Mouse (Mus musculus) cortical plate, adult 2 months (tissue): Measurements from ENCODE around the gene Csf3r.

Experiments used
- CTCF ChIP-seq: fragments of 200-500 bp; IDR thresholded peaks from 2 replicates; pipeline ENCODE4 v1.5.1; 2011; ENCODE audit warnings: mild to moderate bottlenecking, control low read depth, low read length; ENCODE audit not compliant: insufficient read depth; ENCODE audit errors: extremely low read depth
- POLR2A ChIP-seq: fragments of 200-500 bp; IDR thresholded peaks from 2 replicates; pipeline ENCODE4 v1.6.1; 2011; ENCODE audit warnings: mild to moderate bottlenecking, low read length, control low read depth; ENCODE audit not compliant: insufficient read depth; ENCODE audit errors: extremely low read depth

DNA sequence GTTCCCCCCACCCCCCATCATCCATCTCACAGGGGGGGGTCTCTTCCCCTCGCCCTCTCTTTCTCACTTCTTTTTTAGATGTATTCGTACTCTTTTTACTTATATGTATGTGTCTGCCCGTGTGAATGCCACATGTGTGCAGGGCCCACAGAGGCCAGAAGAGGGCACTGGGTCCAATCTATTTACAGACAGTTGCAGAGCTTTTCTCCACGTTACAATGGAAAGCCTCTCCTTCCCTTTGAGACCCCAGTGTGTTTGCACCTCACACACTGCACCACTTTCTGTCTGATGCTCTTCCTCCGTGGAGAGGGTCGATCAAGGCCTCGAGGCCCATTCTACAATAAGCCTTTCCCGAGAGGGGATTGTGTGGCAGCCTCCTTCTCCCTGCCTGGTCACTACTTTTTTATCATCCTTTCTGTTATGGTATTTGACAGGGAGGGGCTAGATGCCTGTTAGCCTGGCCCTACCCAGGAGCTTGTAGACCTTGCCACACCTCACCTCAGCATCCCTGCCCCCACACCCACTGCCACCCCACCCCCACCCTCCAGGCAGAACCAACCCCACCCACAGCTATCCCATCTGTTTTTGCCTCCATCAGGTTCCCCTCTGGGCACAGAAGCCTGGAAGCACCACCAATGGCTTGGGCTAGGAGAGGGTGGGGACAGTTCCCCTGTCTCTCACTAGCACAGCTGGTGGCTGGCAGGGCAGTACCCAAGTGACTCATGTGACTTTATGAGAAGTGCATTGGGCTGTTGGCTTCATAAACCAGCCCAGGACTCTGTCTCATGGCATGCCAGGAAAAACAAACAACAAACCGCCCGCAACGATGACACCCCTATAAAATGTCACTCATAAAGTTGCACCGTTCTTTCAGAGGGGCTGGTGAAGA lies 22.8 kb upstream of the Csf3r start:
- TF ChIP-seq POLR2A (no peak), CTCF (no peak)
